Mouse (Mus musculus): Measurements from ENCODE around the gene Slc35b1. TPM values are rescaled to one million over a fixed set of nuclear protein-coding genes. Genes with fewer than 3 reads are reported as not detected.
"Not testable (repeated sequence)": the region's sequence is repeated elsewhere in the genome, so short reads cannot be mapped to it uniquely, and the experiment has no call there.

The Slc35b1 gene
- polyA plus RNA-seq, 1 experiment from 2014 or later = 138 TPM

DNA sequence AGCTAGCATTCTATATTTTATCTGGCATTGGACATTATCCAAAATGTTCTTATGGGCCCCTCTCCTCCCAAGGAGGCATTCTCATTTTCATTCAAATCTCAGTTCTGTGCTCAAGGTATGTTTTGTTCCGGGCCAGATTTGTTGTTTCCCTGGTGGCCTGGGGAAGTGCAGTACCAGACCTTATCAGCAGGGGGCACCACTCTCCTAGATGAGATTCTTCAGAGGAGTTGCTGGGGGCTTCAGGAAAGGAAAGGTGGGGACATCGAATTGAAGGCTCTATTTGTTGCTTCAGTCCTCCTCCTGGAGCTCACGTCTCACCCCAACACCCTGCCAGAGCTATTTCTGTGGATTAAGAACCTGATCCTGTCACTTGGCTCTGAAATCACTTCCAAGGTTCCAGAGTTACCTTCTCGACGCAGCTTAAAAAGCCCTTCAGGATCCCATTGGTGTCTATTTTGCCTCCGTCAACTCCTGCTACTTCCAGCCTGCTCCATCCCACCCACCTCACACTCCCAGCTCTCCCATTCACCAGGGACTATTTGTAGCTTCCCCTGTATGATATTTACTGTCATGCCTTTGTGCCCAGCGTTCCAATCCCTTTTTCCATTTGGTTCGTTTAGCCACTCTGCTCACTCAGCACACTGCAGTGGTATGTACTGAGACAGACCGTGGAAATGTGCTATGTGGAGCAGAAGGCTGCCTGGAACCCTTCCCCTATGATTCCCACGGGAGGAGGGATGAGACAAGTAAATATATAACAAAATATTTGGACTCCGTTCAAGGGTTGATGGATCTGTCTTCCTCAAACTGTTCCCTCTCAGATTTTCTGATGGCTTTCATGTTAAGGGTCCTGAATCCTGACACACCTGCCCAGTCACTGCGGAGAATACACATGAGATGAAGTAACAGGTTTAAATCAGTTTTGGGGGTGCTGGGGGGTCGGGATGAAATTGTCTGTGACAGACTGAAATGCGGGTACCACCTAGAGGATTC lies 13.6 kb downstream of the Slc35b1 start:
- no peak for ATAC-seq (ENCODE audit: low read depth)
- H3K36me3 ChIP-seq = no peaks in the 10 kb centered on the region
- 0 out of 2 replicates have a peak, but pooled peaks cover 6% of the 10 kb centered on the region for H3K27me3 ChIP-seq
- H3K4me1 ChIP-seq (replicated peaks) = peaks cover 25% of the 10 kb centered on the region
- no peak overlapping the region for H3K4me3 ChIP-seq
- no peak overlapping the region for H3K27ac ChIP-seq (replicated peaks)
- H3K9me3 ChIP-seq = no peaks in the 10 kb centered on the region
- WGBS = 62% methylated on average over 14 of the region's 14 CpGs
- H3K9ac ChIP-seq = no peak overlapping the region
- no peak overlapping the region for H3K4me2 ChIP-seq

DNA sequence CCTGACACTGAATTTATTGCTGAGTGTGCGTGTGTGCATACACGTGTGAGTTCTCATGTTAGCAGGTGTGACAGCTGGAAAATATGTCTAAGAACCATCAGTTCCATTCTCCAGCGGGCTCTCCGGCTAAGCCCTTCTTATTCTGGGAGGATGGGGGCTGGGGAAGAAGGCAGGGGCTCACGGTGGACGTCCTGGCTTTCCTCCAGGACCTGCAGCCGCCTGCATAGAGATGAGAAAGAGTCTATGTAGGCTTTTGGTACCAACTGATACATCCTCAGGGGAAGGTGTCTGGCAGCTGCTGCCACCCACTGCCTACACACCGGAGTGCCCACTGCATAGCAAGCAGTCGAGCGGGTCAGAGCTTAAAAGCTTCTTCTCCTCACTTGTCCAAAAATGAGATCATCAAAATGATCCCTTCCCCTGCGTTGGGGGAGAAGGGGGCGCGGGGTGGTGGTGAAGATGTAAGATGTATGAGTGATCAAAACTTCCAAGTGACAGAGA lies 15.1 kb downstream of the Slc35b1 start:
- Histone ChIP-seq H3K27me3 (0 out of 2 replicates have a peak, but pooled peaks cover 6% of the 10 kb centered on the region), H3K36me3 (no peaks in the 10 kb centered on the region), H3K4me2 (no peak overlapping the region), H3K9me3 (no peaks in the 10 kb centered on the region), H3K4me1 (replicated peaks) (peaks cover 16% of the 10 kb centered on the region; the same call in 1 of the 2 replicates), H3K4me3 (no peak overlapping the region), H3K27ac (replicated peaks) (no peak overlapping the region), H3K9ac (no peak overlapping the region)
- ATAC-seq (ENCODE audit: low read depth) = no peak
- 60% methylated on average over 13 of the region's 13 CpGs for WGBS

DNA sequence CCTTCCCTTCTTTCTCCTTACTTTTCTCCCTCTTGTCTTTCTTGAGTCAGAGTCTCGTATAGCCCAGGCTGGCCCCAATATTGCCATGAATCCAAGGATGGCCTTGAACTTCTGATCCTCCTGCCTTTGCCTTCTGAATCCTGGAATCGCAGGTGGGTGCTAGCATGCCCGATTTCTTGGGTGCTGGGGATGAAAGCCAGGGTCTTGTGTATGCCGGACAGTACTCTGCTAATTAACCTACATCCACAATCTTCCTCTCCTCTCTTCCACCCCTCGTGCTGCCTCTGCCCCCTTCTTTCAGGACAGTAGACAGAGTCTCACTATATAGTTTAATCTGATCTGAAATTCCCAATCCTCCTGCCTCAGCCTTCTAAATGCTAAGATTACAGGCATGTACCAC lies 17.1 kb downstream of the Slc35b1 start:
- H3K4me3 ChIP-seq = no peak overlapping the region
- no peak overlapping the region for H3K4me2 ChIP-seq
- peaks cover 16% of the 10 kb centered on the region; the same call in 1 of the 2 replicates for H3K4me1 ChIP-seq (replicated peaks)
- ATAC-seq (ENCODE audit: low read depth) = no peak
- H3K9ac ChIP-seq = no peak overlapping the region
- 0 out of 2 replicates have a peak, but pooled peaks cover 5% of the 10 kb centered on the region for H3K27me3 ChIP-seq
- H3K9me3 ChIP-seq = no peaks in the 10 kb centered on the region
- H3K27ac ChIP-seq (replicated peaks) = no peak overlapping the region
- WGBS = 93% methylated on average over 5 of the region's 5 CpGs
- H3K36me3 ChIP-seq = no peaks in the 10 kb centered on the region

DNA sequence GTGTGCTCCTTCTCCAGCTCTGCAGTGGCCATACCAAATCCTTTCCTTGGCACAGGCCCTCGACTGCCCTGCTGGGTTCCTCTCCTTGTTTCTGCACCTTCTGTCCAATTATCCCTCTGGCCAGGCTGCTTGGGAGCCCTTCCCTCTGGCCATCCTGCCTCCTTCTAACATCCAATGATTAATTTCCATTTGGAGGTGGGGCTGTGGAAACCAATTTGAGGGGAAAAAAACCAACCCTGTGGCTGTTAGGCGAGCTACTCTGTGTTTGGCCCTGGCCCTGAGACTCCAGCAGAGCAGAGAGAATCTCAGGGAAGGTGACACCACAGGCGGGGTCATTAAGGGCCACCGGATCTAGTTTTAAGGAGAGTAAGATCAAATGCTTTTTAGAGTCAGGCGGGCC lies 17.7 kb downstream of the Slc35b1 start:
- no peaks in the 10 kb centered on the region for H3K36me3 ChIP-seq
- H3K4me2 ChIP-seq = no peak overlapping the region
- H3K4me1 ChIP-seq (replicated peaks) = peaks cover 16% of the 10 kb centered on the region; the same call in 1 of the 2 replicates
- H3K4me3 ChIP-seq = no peak overlapping the region
- H3K27ac ChIP-seq (replicated peaks) = no peak overlapping the region
- no peak overlapping the region for H3K9ac ChIP-seq
- 13% methylated on average over 5 of the region's 5 CpGs for WGBS
- no peak for ATAC-seq (ENCODE audit: low read depth)
- H3K27me3 ChIP-seq = no peaks in the 10 kb centered on the region
- no peaks in the 10 kb centered on the region for H3K9me3 ChIP-seq

DNA sequence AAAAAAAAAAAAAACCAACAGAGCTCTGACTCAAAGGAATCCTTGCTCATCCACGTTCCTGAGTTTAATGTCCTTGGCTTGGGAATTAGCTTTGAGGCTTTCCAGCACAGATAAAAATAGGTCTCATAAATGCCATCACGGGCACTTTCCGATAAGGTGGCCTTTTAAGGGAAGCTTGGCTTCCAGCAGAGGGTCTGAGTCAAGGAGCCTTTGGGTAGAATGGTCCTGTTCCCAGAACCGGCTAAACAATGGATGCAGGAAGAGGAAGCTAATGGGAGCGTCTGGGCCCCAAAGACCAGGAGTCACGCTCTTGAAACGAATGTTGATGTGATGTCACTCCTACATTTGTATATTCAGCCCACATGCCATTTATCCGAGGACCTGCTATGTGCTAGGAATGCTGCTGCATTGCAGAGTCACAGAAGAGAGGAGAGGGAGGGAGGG lies 18.2 kb downstream of the Slc35b1 start:
- Histone ChIP-seq H3K27me3 (no peaks in the 10 kb centered on the region), H3K9ac (no peak overlapping the region), H3K9me3 (no peaks in the 10 kb centered on the region), H3K4me2 (no peak overlapping the region), H3K27ac (replicated peaks) (no peak overlapping the region), H3K4me3 (no peak overlapping the region), H3K36me3 (no peaks in the 10 kb centered on the region), H3K4me1 (replicated peaks) (peaks cover 16% of the 10 kb centered on the region; the same call in 1 of the 2 replicates)
- 16% methylated on average over 8 of the region's 8 CpGs for WGBS
- no peak for ATAC-seq (ENCODE audit: low read depth)

DNA sequence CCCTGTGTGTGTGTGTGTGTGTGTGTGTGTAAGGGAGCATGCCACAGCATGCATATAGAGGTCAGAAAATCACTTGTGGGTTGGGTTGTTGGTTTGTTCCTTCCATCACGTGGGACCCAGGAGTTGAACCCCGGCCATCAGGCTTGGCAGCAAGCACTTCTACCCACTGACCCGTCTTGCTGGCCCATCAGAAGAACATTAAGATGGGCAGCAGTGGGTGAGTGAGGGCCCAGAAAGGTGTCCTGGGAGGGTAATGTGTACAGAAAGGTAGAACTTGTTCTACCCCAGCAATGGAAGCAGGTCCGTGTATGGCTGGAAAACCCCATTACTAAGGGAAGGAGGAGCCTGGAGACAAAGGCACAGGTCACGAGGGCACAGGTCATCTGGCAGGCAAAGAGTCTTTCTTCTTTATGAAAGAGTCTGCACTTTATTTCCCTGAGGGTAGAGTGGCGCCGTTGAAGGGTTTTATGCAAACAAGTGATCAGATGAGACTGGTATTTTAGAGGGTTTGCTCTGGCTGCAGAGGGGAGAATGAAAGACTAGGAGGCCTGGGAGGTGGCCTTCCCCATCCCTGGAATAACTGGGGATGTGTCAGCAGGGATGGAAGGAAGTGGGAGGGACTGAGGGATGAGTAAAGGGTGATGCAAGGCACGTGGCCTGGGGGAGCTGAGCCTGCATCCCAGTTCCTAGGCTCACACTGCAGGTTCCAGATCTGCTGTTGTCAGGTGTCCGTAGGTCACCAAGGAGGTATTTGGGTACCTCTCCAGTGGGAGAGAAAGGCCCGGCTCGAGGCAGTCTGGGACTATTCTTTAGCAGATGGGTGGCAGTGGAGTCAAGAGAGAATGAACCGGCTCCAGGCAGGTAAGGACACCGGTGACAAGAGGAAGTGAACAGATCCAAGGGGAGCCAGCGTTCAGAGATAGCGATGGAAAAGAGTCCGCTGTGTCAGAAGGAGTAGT lies 19.2 kb downstream of the Slc35b1 start:
- H3K27ac ChIP-seq (replicated peaks) = no peak overlapping the region
- H3K9ac ChIP-seq = no peak overlapping the region
- H3K9me3 ChIP-seq = no peaks in the 10 kb centered on the region
- WGBS = 59% methylated on average over 16 of the region's 16 CpGs
- H3K4me2 ChIP-seq = no peak overlapping the region
- H3K4me3 ChIP-seq = no peak overlapping the region
- ATAC-seq (ENCODE audit: low read depth) = no peak
- no peaks in the 10 kb centered on the region for H3K36me3 ChIP-seq
- no peaks in the 10 kb centered on the region for H3K27me3 ChIP-seq
- peaks cover 16% of the 10 kb centered on the region; the same call in 1 of the 2 replicates for H3K4me1 ChIP-seq (replicated peaks)

DNA sequence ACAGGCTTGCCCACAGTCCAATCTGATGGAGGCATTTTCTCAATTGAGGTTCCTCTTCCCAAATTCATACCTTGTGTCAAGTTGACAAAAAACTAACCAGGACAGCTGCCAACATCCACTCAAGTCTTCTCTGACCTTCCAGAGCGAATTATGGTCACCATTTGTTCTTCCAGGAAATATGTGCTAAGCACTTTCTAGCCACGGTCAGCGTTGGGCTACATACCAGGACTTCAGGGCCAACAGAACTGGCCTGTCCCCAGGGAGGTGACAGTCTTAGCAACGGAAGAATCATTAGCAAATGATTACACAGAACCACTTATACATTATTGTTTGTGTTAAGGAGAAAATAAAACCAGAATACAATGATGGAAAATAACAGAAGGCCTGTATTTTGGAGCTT lies 21.3 kb downstream of the Slc35b1 start:
- Histone ChIP-seq H3K36me3 (no peaks in the 10 kb centered on the region), H3K9me3 (no peaks in the 10 kb centered on the region), H3K4me2 (no peak overlapping the region), H3K4me3 (no peak overlapping the region), H3K27me3 (no peaks in the 10 kb centered on the region), H3K4me1 (replicated peaks) (0 out of 2 replicates have a peak, but pooled peaks cover 5% of the 10 kb centered on the region), H3K27ac (replicated peaks) (no peak overlapping the region), H3K9ac (no peak overlapping the region)
- 84% methylated on average over 4 of the region's 4 CpGs for WGBS
- no peak for ATAC-seq (ENCODE audit: low read depth)

DNA sequence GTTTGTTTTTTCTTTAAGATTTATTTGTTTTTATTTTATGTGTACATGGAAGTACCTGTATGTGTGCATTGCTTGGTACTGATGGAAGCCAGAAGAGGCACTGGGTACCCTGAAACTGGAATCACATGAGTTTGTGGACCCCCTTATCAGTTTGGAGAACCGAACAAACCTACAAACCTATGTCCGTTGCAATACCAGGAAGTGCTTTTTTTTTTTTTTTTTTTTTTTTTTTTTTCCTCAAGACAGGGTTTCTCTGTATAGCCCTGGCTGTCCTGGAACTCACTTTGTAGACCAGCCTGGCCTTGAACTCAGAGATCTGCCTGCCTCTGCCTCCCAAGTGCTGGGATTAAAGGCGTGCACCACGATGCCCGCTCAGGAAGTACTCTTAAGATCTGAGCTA lies 21.9 kb downstream of the Slc35b1 start:
- not testable (repeated sequence) for H3K27ac ChIP-seq (replicated peaks); ATAC-seq (ENCODE audit: low read depth); H3K4me3 ChIP-seq; H3K36me3 ChIP-seq; H3K9ac ChIP-seq; H3K9me3 ChIP-seq; H3K4me2 ChIP-seq; H3K27me3 ChIP-seq; H3K4me1 ChIP-seq (replicated peaks)
- 96% methylated on average over 5 of the region's 5 CpGs for WGBS

DNA sequence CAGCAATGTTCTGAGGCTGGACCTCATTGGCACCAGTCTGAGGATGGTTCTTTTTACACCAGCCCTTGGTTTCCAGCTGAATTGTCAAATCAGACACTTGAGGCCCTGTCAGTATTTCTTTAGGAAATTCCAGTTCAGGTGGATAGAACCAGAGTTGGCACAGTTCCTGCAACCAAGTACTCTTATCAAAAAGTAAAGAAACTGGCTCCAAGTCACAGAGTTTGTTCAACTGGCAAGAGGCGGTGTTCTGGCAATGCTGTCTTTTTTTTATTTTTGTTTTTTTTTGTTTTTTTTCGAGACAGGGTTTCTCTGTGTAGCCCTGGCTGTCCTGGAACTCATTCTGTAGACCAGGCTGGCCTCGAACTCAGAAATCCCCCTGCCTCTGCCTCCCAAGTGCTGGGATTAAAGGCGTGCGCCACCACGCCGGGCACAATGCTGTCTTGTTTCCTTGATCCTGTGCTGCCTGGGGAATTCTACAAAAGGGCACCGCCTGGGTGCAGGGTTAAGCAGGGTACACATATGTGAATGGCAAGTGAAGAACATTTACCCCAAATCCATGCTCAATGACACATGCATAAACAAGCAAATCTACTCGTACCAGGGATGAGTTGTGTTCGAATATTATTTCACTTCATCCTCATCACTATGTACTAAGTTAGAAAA lies 25.1 kb downstream of the Slc35b1 start:
- H3K9me3 ChIP-seq = no peaks in the 10 kb centered on the region
- no peak overlapping the region for H3K9ac ChIP-seq
- no peak overlapping the region for H3K4me2 ChIP-seq
- no peaks in the 10 kb centered on the region for H3K27me3 ChIP-seq
- H3K4me1 ChIP-seq (replicated peaks) = 0 out of 2 replicates have a peak, but pooled peaks cover 5% of the 10 kb centered on the region
- H3K36me3 ChIP-seq = no peaks in the 10 kb centered on the region
- 85% methylated on average over 10 of the region's 10 CpGs for whole genome bisulfite sequencing
- H3K27ac ChIP-seq (replicated peaks) = no peak overlapping the region
- H3K4me3 ChIP-seq = no peak overlapping the region
- ATAC-seq (ENCODE audit: low read depth) = no peak

DNA sequence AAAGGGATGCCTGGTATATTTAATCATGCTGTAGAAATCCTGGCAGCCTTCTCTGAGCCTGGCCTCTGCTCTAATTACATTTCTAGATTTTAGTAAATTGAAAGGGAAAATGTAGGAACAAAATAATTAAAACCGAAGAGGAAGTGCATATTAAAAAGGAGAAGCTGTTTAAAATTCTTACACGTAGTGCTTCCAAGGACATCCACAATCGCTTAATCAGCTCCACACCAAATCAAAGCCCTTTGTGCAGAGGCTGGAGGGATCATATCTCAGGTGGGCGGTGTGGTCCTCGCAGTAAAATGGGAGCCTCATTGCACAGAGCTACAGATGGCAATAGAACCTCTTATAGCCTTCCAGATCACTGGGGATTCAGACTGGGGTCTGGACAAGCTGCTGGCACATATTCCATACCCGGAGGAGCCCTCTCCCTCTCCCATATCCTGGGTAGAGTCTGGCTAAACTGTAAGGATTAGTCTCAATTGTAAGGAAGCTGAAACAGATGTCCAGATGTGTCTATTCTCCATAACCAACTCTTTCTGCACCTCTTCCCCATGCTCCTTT lies 27.0 kb downstream of the Slc35b1 start:
- H3K4me2 ChIP-seq = no peak overlapping the region
- ATAC-seq (ENCODE audit: low read depth) = no peak
- no peak overlapping the region for H3K4me3 ChIP-seq
- H3K9ac ChIP-seq = no peak overlapping the region
- H3K9me3 ChIP-seq = no peaks in the 10 kb centered on the region
- 67% methylated on average over 6 of the region's 6 CpGs for WGBS
- H3K4me1 ChIP-seq (replicated peaks) = peaks cover 22% of the 10 kb centered on the region
- no peaks in the 10 kb centered on the region for H3K27me3 ChIP-seq
- no peaks in the 10 kb centered on the region for H3K36me3 ChIP-seq
- H3K27ac ChIP-seq (replicated peaks) = no peak overlapping the region

DNA sequence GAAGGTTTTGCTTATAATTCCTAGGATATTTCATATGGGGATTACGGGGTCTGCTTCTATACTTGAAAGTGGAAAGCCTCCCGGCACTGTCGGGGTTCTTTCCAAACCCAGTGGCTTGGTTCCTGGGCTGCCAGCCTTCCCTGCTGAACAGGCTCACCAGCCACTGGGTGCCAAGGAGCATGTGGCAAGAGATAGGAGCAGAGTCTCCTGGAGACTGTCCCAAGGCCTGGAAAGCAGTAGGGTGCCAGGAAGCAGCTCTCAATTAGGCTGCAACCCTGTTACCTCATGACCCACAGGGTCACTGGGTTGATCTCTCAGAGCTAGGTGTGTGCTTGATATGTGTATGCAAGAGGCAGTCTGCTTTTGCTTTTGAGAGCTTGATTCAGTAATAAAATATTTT lies 28.1 kb downstream of the Slc35b1 start:
- peaks cover 32% of the 10 kb centered on the region for H3K4me1 ChIP-seq (replicated peaks)
- WGBS = 94% methylated on average over 3 of the region's 3 CpGs
- no peak for ATAC-seq (ENCODE audit: low read depth)
- H3K4me2 ChIP-seq = no peak overlapping the region
- no peak overlapping the region for H3K9ac ChIP-seq
- no peak overlapping the region for H3K27ac ChIP-seq (replicated peaks)
- H3K36me3 ChIP-seq = no peaks in the 10 kb centered on the region
- H3K4me3 ChIP-seq = no peak overlapping the region
- H3K9me3 ChIP-seq = no peaks in the 10 kb centered on the region
- H3K27me3 ChIP-seq = no peaks in the 10 kb centered on the region

All from neural tube, embryonic 13.5 days (tissue).